Mouse (Mus musculus) heart, postnatal 10 days (tissue): ENCODE measurements around the gene Serp2. TPM values are rescaled to one million over a fixed set of nuclear protein-coding genes. Genes with fewer than 3 reads are reported as not detected.
A peak's percentile ranks its signal among the peaks of the same experiment; 100 is the strongest.

Source experiments
- DNase-seq, 2 experiments: peaks; one replicate each; pipeline ENCODE4 v3.0.0; 2021
- intact Hi-C: fragments of 180-260 bp; cut with DNase I; formaldehyde crosslinking; loops from one replicate; pipeline ENCODE4 v1.15.1; 2025
- total RNA-seq, 2 experiments: library from RNA; stranded (reverse); gene quantifications; 2 replicates each; pipeline ENCODE4 v1.2.3; 2021

The Serp2 gene
- 1 to 10 TPM in 1 of 2 experiments, under 1 TPM in 1; 0.37 to 1.8 TPM for total RNA-seq

- no peak for DNase-seq
- intact Hi-C loops = no loop called here
Observed at GRCm38 (mm10) chr14:76556852-76557208, at the start of gene Serp2. Serp2 (minus strand) TSS chr14:76556889.

GRCm38 (mm10) chr14:76605931-76606534 lies 49.3 kb upstream of the Serp2 start:
- DNase-seq = no peak
- intact Hi-C loops = no loop called here

GRCm38 (mm10) chr14:76604012-76604411 lies 47.3 kb upstream of the Serp2 start:
- no peak for DNase-seq
- intact Hi-C loops = no loop called here

- intact Hi-C loops = no loop called here
- DNase-seq = no peak
Observed at GRCm38 (mm10) chr14:76601654-76602053, 45.0 kb upstream of the Serp2 start.

GRCm38 (mm10) chr14:76600391-76600790 lies 43.7 kb upstream of the Serp2 start:
- intact Hi-C loops = no loop called here
- DNase-seq = no peak

- intact Hi-C loops = no loop called here
- no peak for DNase-seq
Observed at GRCm38 (mm10) chr14:76599706-76600105, 43.0 kb upstream of the Serp2 start.

- intact Hi-C loops = no loop called here
- peak; percentile 58 to 66 for DNase-seq
Observed at GRCm38 (mm10) chr14:76598518-76599216, 42.0 kb upstream of the Serp2 start.

- intact Hi-C loops = no loop called here
Observed at GRCm38 (mm10) chr14:76597751-76598150, 41.1 kb upstream of the Serp2 start.

GRCm38 (mm10) chr14:76595048-76595859 lies 38.6 kb upstream of the Serp2 start:
- DNase-seq = no peak
- intact Hi-C loops = no loop called here

More at GRCm38 (mm10) chr14:76597751-76598150, 41.1 kb upstream of the Serp2 start:
- no peak for DNase-seq

GRCm38 (mm10) chr14:76594351-76594885 lies 37.7 kb upstream of the Serp2 start:
- DNase-seq = no peak
- intact Hi-C loops = no loop called here

GRCm38 (mm10) chr14:76593630-76594193 lies 37.0 kb upstream of the Serp2 start:
- no peak for DNase-seq
- intact Hi-C loops = no loop called here

- intact Hi-C loops = no loop called here
- no peak for DNase-seq
Observed at GRCm38 (mm10) chr14:76592721-76593120, 36.0 kb upstream of the Serp2 start.

GRCm38 (mm10) chr14:76592090-76592489 lies 35.4 kb upstream of the Serp2 start:
- intact Hi-C loops = no loop called here
- no peak for DNase-seq

- intact Hi-C loops = no loop called here
- DNase-seq = no peak
Observed at GRCm38 (mm10) chr14:76590134-76590533, 33.4 kb upstream of the Serp2 start.

GRCm38 (mm10) chr14:76589671-76590070 lies 33.0 kb upstream of the Serp2 start:
- no peak for DNase-seq
- intact Hi-C loops = no loop called here

- no peak for DNase-seq
- intact Hi-C loops = no loop called here
Observed at GRCm38 (mm10) chr14:76585831-76586405, 29.2 kb upstream of the Serp2 start.

- DNase-seq = no peak
- intact Hi-C loops = no loop called here
Observed at GRCm38 (mm10) chr14:76583985-76584384, 27.3 kb upstream of the Serp2 start.

- intact Hi-C loops = no loop called here
- no peak for DNase-seq
Observed at GRCm38 (mm10) chr14:76581974-76582922, 25.6 kb upstream of the Serp2 start.

GRCm38 (mm10) chr14:76579660-76580061 lies 23.0 kb upstream of the Serp2 start:
- intact Hi-C loops = no loop called here
- DNase-seq = peak; percentile 43 to 51

GRCm38 (mm10) chr14:76577840-76578239 lies 21.2 kb upstream of the Serp2 start:
- intact Hi-C loops = no loop called here
- DNase-seq = no peak
